Mouse (Mus musculus): ENCODE results near the gene Cdk14.

GRCm38 (mm10) chr5:5421439-5421838 is 1.3 kb upstream of the Cdk14 start:
- TF ChIP-seq CTCF (conservative IDR thresholded peaks at IDR 0.05; ENCODE audit: low read length): no peak
- TF ChIP-seq POU5F1 (IDR thresholded peaks at IDR 0.05; ENCODE audit: borderline replicate concordance, low read length): no peak
- no peak for TF ChIP-seq NANOG (IDR thresholded peaks at IDR 0.05; ENCODE audit: borderline replicate concordance, low read length)

Data from E14TG2a.4 (cell line).